Mouse (Mus musculus) urinary bladder, postnatal 10 days (tissue): ENCODE data around the gene Rtp3.

Experiments used
- DNase-seq: peaks from one replicate; pipeline ENCODE4 v3.0.0; 2022; ENCODE audit warnings: low spot score

The Rtp3 gene

GRCm38 (mm10) chr9:110990204-110990603, at the start of gene Rtp3:
TSS of gene Rtp3 (minus strand) at chr9:110990583.
- no peak for DNase-seq

GRCm38 (mm10) chr9:111039966-111040365, 49.6 kb upstream of the Rtp3 start:
- DNase-seq, result no peak

- DNase-seq, result no peak
Measured at GRCm38 (mm10) chr9:111033717-111034116, 43.3 kb upstream of the Rtp3 start.

- DNase-seq, result no peak
Measured at GRCm38 (mm10) chr9:111026791-111027190, 36.4 kb upstream of the Rtp3 start.

- no peak for DNase-seq
Measured at GRCm38 (mm10) chr9:111019022-111019421, 28.6 kb upstream of the Rtp3 start, which contains the start of gene Ltf. TSS of gene Ltf (plus strand) at chr9:111019271.

GRCm38 (mm10) chr9:111015658-111016057, 25.3 kb upstream of the Rtp3 start:
- DNase-seq, result no peak

GRCm38 (mm10) chr9:111012041-111012440, 21.7 kb upstream of the Rtp3 start:
- no peak for DNase-seq

- DNase-seq, result no peak
Measured at GRCm38 (mm10) chr9:111011550-111011949, 21.2 kb upstream of the Rtp3 start.

GRCm38 (mm10) chr9:111009763-111010162, 19.4 kb upstream of the Rtp3 start:
- no peak for DNase-seq

- DNase-seq, result no peak
Measured at GRCm38 (mm10) chr9:111006544-111006943, 16.2 kb upstream of the Rtp3 start.

GRCm38 (mm10) chr9:111003279-111003678, 12.9 kb upstream of the Rtp3 start:
- DNase-seq, result no peak

- DNase-seq, result no peak
Measured at GRCm38 (mm10) chr9:111001621-111002020, 11.2 kb upstream of the Rtp3 start.

- DNase-seq, result no peak
Measured at GRCm38 (mm10) chr9:110999856-111000255, 9.5 kb upstream of the Rtp3 start.

GRCm38 (mm10) chr9:110999056-110999455, 8.7 kb upstream of the Rtp3 start:
- no peak for DNase-seq

GRCm38 (mm10) chr9:110997245-110997644, 6.9 kb upstream of the Rtp3 start:
- no peak for DNase-seq

GRCm38 (mm10) chr9:110994716-110995172, 4.4 kb upstream of the Rtp3 start:
- DNase-seq, result no peak

GRCm38 (mm10) chr9:110993281-110993709, 2.9 kb upstream of the Rtp3 start:
- no peak for DNase-seq

GRCm38 (mm10) chr9:110989543-110989942, 840 bp downstream of the Rtp3 start:
- DNase-seq, result no peak

- DNase-seq, result no peak
Measured at GRCm38 (mm10) chr9:110989141-110989540, 1.2 kb downstream of the Rtp3 start.

- no peak for DNase-seq
Measured at GRCm38 (mm10) chr9:110988078-110988477, 2.3 kb downstream of the Rtp3 start.

GRCm38 (mm10) chr9:110987331-110987730, 3.1 kb downstream of the Rtp3 start:
- DNase-seq, result no peak

GRCm38 (mm10) chr9:110985951-110986350, 4.4 kb downstream of the Rtp3 start:
- DNase-seq, result no peak

- DNase-seq, result no peak
Measured at GRCm38 (mm10) chr9:110985541-110985940, 4.8 kb downstream of the Rtp3 start.

GRCm38 (mm10) chr9:110984096-110984495, 6.3 kb downstream of the Rtp3 start:
- no peak for DNase-seq

GRCm38 (mm10) chr9:110982351-110982750, 8.0 kb downstream of the Rtp3 start:
- no peak for DNase-seq
